Mouse (Mus musculus): ENCODE results near the gene Fgfr2. TPM values are rescaled to one million over a fixed set of nuclear protein-coding genes. Genes with fewer than 3 reads are reported as not detected.

Gene Fgfr2
- polyA plus RNA-seq, 1 experiment, result 59.9 TPM

GRCm38 (mm10) chr7:132576116-132576650, 547.0 kb downstream of the Fgfr2 start, which contains the start of gene Oat:
TSS of gene Oat (minus strand) at chr7:132576398.
- Histone ChIP-seq H3K4me3 (ENCODE audit: insufficient read depth, low read length) (peak within 1 kb of the TSS; percentile 67), H3K4me1 (ENCODE audit: control insufficient read depth, insufficient read depth, low read length) (peaks cover 2% of the 10 kb centered on the region; the same call in 1 of the 2 replicates), H3K27ac (ENCODE audit: insufficient read depth, low read length) (peak within 1 kb of the TSS; percentile 78)
- no peak for TF ChIP-seq CTCF (IDR thresholded peaks at IDR 0.05; ENCODE audit: borderline replicate concordance, insufficient read depth, low read length)
- TF ChIP-seq POLR2A (IDR thresholded peaks at IDR 0.05; ENCODE audit: low read depth, low read length), result peak; percentile 100

GRCm38 (mm10) chr7:132575623-132576022, 547.5 kb downstream of the Fgfr2 start:
- peak overlapping the region; percentile 67 for H3K4me3 ChIP-seq (ENCODE audit: insufficient read depth, low read length)
- peak overlapping the region; percentile 63 for H3K27ac ChIP-seq (ENCODE audit: insufficient read depth, low read length)
- peaks cover 2% of the 10 kb centered on the region; the same call in 1 of the 2 replicates for H3K4me1 ChIP-seq (ENCODE audit: control insufficient read depth, insufficient read depth, low read length)
- peak; percentile 74 for TF ChIP-seq CTCF (IDR thresholded peaks at IDR 0.05; ENCODE audit: borderline replicate concordance, insufficient read depth, low read length)
- TF ChIP-seq POLR2A (IDR thresholded peaks at IDR 0.05; ENCODE audit: low read depth, low read length), result peak; percentile 77

- Histone ChIP-seq H3K27ac (ENCODE audit: insufficient read depth, low read length) (no peak overlapping the region), H3K4me3 (ENCODE audit: insufficient read depth, low read length) (peak overlapping the region; percentile 21), H3K4me1 (ENCODE audit: control insufficient read depth, insufficient read depth, low read length) (peaks cover 2% of the 10 kb centered on the region; the same call in 1 of the 2 replicates)
- no peak for TF ChIP-seq CTCF (IDR thresholded peaks at IDR 0.05; ENCODE audit: borderline replicate concordance, insufficient read depth, low read length)
- TF ChIP-seq POLR2A (IDR thresholded peaks at IDR 0.05; ENCODE audit: low read depth, low read length), result no peak
Observed at GRCm38 (mm10) chr7:132574646-132575045, 548.5 kb downstream of the Fgfr2 start.

GRCm38 (mm10) chr7:132573205-132573604, 549.9 kb downstream of the Fgfr2 start:
- peak overlapping the region; percentile 95 for H3K27ac ChIP-seq (ENCODE audit: insufficient read depth, low read length)
- H3K4me3 ChIP-seq (ENCODE audit: insufficient read depth, low read length), result peak overlapping the region; percentile 12; the same call in 1 of the 2 replicates
- TF ChIP-seq POLR2A (IDR thresholded peaks at IDR 0.05; ENCODE audit: low read depth, low read length), result no peak
- peaks cover 2% of the 10 kb centered on the region; the same call in 1 of the 2 replicates for H3K4me1 ChIP-seq (ENCODE audit: control insufficient read depth, insufficient read depth, low read length)

GRCm38 (mm10) chr7:132572738-132573137, 550.4 kb downstream of the Fgfr2 start:
- TF ChIP-seq POLR2A (IDR thresholded peaks at IDR 0.05; ENCODE audit: low read depth, low read length) (no peak; the same call in 1 of the 2 replicates), CTCF (IDR thresholded peaks at IDR 0.05; ENCODE audit: borderline replicate concordance, insufficient read depth, low read length) (no peak)
- Histone ChIP-seq H3K4me3 (ENCODE audit: insufficient read depth, low read length) (no peak overlapping the region), H3K4me1 (ENCODE audit: control insufficient read depth, insufficient read depth, low read length) (peaks cover 2% of the 10 kb centered on the region; the same call in 1 of the 2 replicates), H3K27ac (ENCODE audit: insufficient read depth, low read length) (peak overlapping the region; percentile 51; the same call in 1 of the 2 replicates)

- no peak for TF ChIP-seq POLR2A (IDR thresholded peaks at IDR 0.05; ENCODE audit: low read depth, low read length)
- TF ChIP-seq CTCF (IDR thresholded peaks at IDR 0.05; ENCODE audit: borderline replicate concordance, insufficient read depth, low read length), result no peak
- Histone ChIP-seq H3K27ac (ENCODE audit: insufficient read depth, low read length) (peak overlapping the region; percentile 70), H3K4me1 (ENCODE audit: control insufficient read depth, insufficient read depth, low read length) (peaks cover 2% of the 10 kb centered on the region; the same call in 1 of the 2 replicates), H3K4me3 (ENCODE audit: insufficient read depth, low read length) (no peak overlapping the region)
Observed at GRCm38 (mm10) chr7:132571481-132571880, 551.7 kb downstream of the Fgfr2 start.

GRCm38 (mm10) chr7:132570071-132570470, 553.1 kb downstream of the Fgfr2 start:
- TF ChIP-seq POLR2A (IDR thresholded peaks at IDR 0.05; ENCODE audit: low read depth, low read length) (no peak), CTCF (IDR thresholded peaks at IDR 0.05; ENCODE audit: borderline replicate concordance, insufficient read depth, low read length) (no peak)
- Histone ChIP-seq H3K27ac (ENCODE audit: insufficient read depth, low read length) (no peak overlapping the region), H3K4me3 (ENCODE audit: insufficient read depth, low read length) (no peak overlapping the region), H3K4me1 (ENCODE audit: control insufficient read depth, insufficient read depth, low read length) (peaks cover 2% of the 10 kb centered on the region; the same call in 1 of the 2 replicates)

GRCm38 (mm10) chr7:132568817-132569216, 554.3 kb downstream of the Fgfr2 start:
- H3K4me3 ChIP-seq (ENCODE audit: insufficient read depth, low read length), result no peak overlapping the region
- H3K27ac ChIP-seq (ENCODE audit: insufficient read depth, low read length), result no peak overlapping the region
- H3K4me1 ChIP-seq (ENCODE audit: control insufficient read depth, insufficient read depth, low read length), result peaks cover 2% of the 10 kb centered on the region; the same call in 1 of the 2 replicates
- no peak for TF ChIP-seq POLR2A (IDR thresholded peaks at IDR 0.05; ENCODE audit: low read depth, low read length)

GRCm38 (mm10) chr7:132565831-132566230, 557.3 kb downstream of the Fgfr2 start:
- H3K4me3 ChIP-seq (ENCODE audit: insufficient read depth, low read length), result no peak overlapping the region
- no peak for TF ChIP-seq CTCF (IDR thresholded peaks at IDR 0.05; ENCODE audit: borderline replicate concordance, insufficient read depth, low read length)
- no peak for TF ChIP-seq POLR2A (IDR thresholded peaks at IDR 0.05; ENCODE audit: low read depth, low read length)
- no peaks in the 10 kb centered on the region for H3K4me1 ChIP-seq (ENCODE audit: control insufficient read depth, insufficient read depth, low read length)
- no peak overlapping the region for H3K27ac ChIP-seq (ENCODE audit: insufficient read depth, low read length)

GRCm38 (mm10) chr7:132559138-132559766, 563.9 kb downstream of the Fgfr2 start:
- Histone ChIP-seq H3K4me1 (ENCODE audit: control insufficient read depth, insufficient read depth, low read length) (0 out of 2 replicates have a peak, but pooled peaks cover 1% of the 10 kb centered on the region), H3K4me3 (ENCODE audit: insufficient read depth, low read length) (no peak overlapping the region), H3K27ac (ENCODE audit: insufficient read depth, low read length) (no peak overlapping the region)
- TF ChIP-seq CTCF (IDR thresholded peaks at IDR 0.05; ENCODE audit: borderline replicate concordance, insufficient read depth, low read length), result no peak
- no peak for TF ChIP-seq POLR2A (IDR thresholded peaks at IDR 0.05; ENCODE audit: low read depth, low read length)
